Mouse (Mus musculus) left cerebral cortex, adult 2 months (tissue): ENCODE results near the gene Kif5a. TPM values are rescaled to one million over a fixed set of nuclear protein-coding genes. Genes with fewer than 3 reads are reported as not detected.

Experiments used
- DNase-seq, 2 experiments: peaks; one replicate each; pipeline ENCODE4 v3.0.0; 2021 to 2022; ENCODE audit warnings: low spot score in 2 of 2, mixed read lengths in 1 of 2; ENCODE audit errors: extremely low spot score in 1 of 2
- H3K27ac ChIP-seq: fragments of 200-600 bp; 2 replicates; pipeline ENCODE4 v1.8.1; 2022
- H3K4me3 ChIP-seq: fragments of 200-600 bp; 2 replicates; pipeline ENCODE4 v1.8.1; 2022
- CTCF ChIP-seq: fragments of 200-600 bp; IDR thresholded peaks from 2 replicates; pipeline ENCODE4 v1.8.1; 2022; ENCODE audit warnings: antibody characterized with exemption, mild to moderate bottlenecking, moderate library complexity
- intact Hi-C: fragments of 180-260 bp; cut with DNase I; formaldehyde crosslinking; loops from one replicate; pipeline ENCODE4 v1.15.1; 2025
- total RNA-seq, 2 experiments: library from RNA; stranded (reverse); gene quantifications; 2 replicates each; pipeline ENCODE4 v1.2.3; 2021

Kif5a gene
- total RNA-seq, 2 experiments from 2014 or later, result 1,016 to 1,023 TPM

DNA sequence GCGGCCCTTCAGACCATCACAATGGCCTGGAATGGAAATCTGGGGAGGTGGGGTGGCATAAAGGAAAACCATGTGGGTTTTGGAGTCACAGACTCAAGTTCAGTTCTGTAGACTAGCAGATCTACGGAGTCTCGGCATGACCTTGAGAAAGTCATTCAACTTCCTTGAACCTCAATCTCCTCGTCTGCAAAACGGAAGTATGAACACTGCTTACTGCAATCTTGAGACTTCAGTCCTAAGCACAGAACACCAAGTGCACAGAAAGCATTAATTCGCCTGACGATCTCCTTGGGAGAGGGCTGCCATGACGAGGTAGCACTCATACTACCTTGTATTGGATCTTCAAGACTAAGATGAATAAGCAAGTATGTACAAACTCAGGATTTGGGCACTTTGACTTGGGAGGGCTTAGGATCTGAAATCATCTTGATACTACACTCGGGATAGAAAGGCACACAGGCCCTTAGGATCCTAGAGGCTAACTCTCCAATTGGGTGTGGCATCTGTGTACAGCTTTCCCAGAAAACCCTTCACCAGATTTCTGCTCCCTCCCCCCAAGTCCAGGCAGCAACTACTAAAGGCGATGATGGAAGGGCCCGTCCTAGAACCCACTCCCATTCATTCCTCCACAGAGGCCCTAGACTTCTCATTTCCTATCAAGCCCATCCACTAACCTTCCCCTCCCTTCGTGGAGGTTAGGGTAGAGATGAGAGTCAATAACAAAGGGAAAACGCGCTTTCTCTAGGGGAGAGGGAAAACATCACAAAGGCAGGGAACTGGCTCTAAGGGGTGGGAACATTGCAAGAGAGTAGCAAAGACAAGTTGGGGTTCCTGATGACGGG lies 1.2 kb downstream of the Kif5a start:
- intact Hi-C loops, result no loop called here
- TF ChIP-seq CTCF, result no peak
- DNase-seq, result no peak
- Histone ChIP-seq H3K27ac (peak overlapping the region; percentile 87), H3K4me3 (peak overlapping the region; percentile 79)

GRCm38 (mm10) chr10:127258489-127258888 lies 4.7 kb downstream of the Kif5a start:
- intact Hi-C loops, result no loop called here
- TF ChIP-seq CTCF, result no peak
- Histone ChIP-seq H3K27ac (no peak overlapping the region), H3K4me3 (peak overlapping the region; percentile 32)
- no peak for DNase-seq

GRCm38 (mm10) chr10:127257790-127258189 lies 5.4 kb downstream of the Kif5a start:
- Histone ChIP-seq H3K27ac (no peak overlapping the region), H3K4me3 (no peak overlapping the region)
- intact Hi-C loops, result no loop called here
- no peak for TF ChIP-seq CTCF
- no peak for DNase-seq

DNA sequence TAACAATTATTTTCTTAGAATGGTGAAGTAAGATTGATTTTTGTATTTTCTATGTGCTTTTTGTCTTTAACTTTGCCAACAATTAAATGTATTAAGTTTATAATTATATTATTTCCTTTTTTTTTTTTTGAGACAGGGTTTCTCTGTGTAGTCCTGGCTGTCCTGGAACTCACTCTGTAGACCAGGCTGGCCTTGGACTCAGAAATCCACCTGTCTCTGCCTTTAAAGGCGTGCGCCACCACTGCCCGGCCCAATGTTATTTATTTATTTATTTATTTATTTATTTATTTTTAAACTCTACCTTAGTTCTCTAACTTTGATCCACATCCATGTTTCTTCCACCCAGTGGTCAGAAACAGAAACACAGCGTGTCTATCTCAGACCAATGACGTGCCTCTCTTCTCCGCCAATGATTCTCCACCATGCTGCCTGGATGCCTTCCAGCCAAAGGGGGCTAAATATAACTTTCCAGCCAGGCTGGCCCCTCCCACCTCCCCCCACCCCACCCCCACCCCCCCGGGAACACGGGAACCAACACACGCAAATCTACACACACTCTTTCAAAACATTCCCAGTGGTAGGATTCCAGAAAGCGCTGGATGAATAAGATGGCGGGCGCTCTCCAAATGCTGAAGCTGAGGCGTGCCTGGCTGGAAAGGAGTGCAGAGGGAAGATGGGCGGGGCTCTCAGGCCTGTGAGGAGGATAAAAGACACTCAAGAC lies 7.4 kb downstream of the Kif5a start:
- intact Hi-C loops, result no loop called here
- no peak overlapping the region for H3K4me3 ChIP-seq
- no peak for DNase-seq
- peak; percentile 24 for TF ChIP-seq CTCF
- H3K27ac ChIP-seq, result no peak overlapping the region

- Histone ChIP-seq H3K4me3 (no peak overlapping the region), H3K27ac (no peak overlapping the region)
- DNase-seq, result no peak
- TF ChIP-seq CTCF, result no peak
- intact Hi-C loops, result no loop called here
Observed at GRCm38 (mm10) chr10:127250810-127251209, 12.3 kb downstream of the Kif5a start.

DNA sequence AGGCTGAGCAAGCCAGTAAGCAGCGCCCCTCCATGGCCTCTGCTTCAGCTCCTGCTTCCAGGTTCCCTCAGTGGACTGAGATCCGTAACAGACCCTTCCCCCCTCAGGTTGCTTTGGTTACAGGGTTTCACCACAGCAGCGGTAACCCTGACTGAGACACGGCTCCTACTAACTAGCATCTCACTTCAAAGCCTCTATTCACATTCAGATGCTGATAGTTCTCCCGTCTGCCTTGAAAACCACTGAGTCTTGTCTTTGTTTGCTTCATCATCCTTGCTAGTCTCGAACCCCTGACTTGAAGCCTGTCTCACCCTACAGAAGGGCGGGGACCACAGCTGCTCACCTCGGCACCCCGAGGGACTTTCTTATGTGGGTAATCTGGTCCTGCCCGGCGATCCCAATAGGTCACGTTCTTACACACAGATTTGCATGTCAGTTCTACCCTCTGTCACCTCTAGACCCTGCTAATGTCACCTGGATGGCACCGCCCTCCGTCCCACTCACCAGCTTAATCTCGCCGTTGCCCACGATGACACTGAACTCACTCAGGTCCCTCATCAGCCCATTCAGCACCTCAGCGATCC lies 24.8 kb downstream of the Kif5a start:
- Histone ChIP-seq H3K27ac (no peak overlapping the region), H3K4me3 (no peak overlapping the region)
- DNase-seq, result no peak
- intact Hi-C loops, result no loop called here
- TF ChIP-seq CTCF, result no peak

DNA sequence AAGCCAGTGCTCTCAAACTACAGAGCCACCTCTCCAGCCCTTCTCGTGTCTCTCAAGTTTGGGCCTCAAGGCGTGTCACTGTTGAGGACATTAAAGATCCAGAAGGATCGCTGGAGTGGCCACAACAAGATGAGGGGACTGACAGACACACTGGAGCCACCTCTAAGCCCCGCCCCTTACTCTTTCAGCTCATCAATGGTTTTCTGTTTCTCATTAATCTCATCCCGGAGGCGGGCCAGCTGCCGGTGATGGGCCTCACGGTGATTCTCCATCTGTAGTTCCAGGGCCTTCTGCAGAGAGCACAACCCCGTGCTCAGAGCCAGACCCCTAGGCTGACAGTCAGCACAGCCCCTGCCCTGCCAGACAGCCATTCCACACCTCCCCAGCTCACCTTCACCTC lies 26.6 kb downstream of the Kif5a start:
- intact Hi-C loops, result no loop called here
- no peak for TF ChIP-seq CTCF
- DNase-seq, result no peak
- H3K27ac ChIP-seq, result no peak overlapping the region
- no peak overlapping the region for H3K4me3 ChIP-seq

GRCm38 (mm10) chr10:127233141-127233540 lies 30.0 kb downstream of the Kif5a start:
- TF ChIP-seq CTCF, result peak; percentile 30
- DNase-seq, result no peak
- no peak overlapping the region for H3K27ac ChIP-seq
- intact Hi-C loops, result no loop called here
- H3K4me3 ChIP-seq, result no peak overlapping the region

GRCm38 (mm10) chr10:127231741-127232140 lies 31.4 kb downstream of the Kif5a start:
- no peak for DNase-seq
- intact Hi-C loops, result no loop called here
- TF ChIP-seq CTCF, result no peak
- no peak overlapping the region for H3K4me3 ChIP-seq
- H3K27ac ChIP-seq, result no peak overlapping the region

GRCm38 (mm10) chr10:127230693-127231092 lies 32.5 kb downstream of the Kif5a start:
- intact Hi-C loops, result no loop called here
- no peak for DNase-seq
- Histone ChIP-seq H3K27ac (no peak overlapping the region), H3K4me3 (no peak overlapping the region)
- TF ChIP-seq CTCF, result no peak

- DNase-seq, result no peak
- H3K27ac ChIP-seq, result peak overlapping the region; percentile 47; the same call in 1 of the 2 replicates
- H3K4me3 ChIP-seq, result no peak overlapping the region
- peak; percentile 93 for TF ChIP-seq CTCF
- intact Hi-C loops, result loop anchor here (2.0 kb wide), 1 partner anchor 52 kb away; no protein-coding TSS in a partner anchor
Observed at GRCm38 (mm10) chr10:127228897-127229296, 34.3 kb downstream of the Kif5a start.

- no peak for TF ChIP-seq CTCF
- Histone ChIP-seq H3K4me3 (no peak overlapping the region), H3K27ac (peak overlapping the region; percentile 33)
- intact Hi-C loops, result loop anchor here (2.0 kb wide), 2 partner anchors 16 to 38 kb away; partner anchors contain the start of gene Pip4k2c
- no peak for DNase-seq
Observed at GRCm38 (mm10) chr10:127227163-127227562, 36.0 kb downstream of the Kif5a start.
